Mouse (Mus musculus): ENCODE results near the gene Tnfaip3.
A peak's percentile ranks its signal among the peaks of the same experiment; 100 is the strongest.

Gene Tnfaip3

GRCm38 (mm10) chr10:19016823-19017471 lies 1.5 kb upstream of the Tnfaip3 start:
- DNase-seq (ENCODE audit: low read depth, low spot score) = no peak

GRCm38 (mm10) chr10:19014381-19015256 lies 838 bp downstream of the Tnfaip3 start:
- DNase-seq (ENCODE audit: low read depth, low spot score) = peak; percentile 30

- no peak for DNase-seq (ENCODE audit: low read depth, low spot score)
These were observed 2.1 kb downstream of the Tnfaip3 start for GRCm38 (mm10) chr10:19013351-19013750.

- DNase-seq (ENCODE audit: low read depth, low spot score) = no peak
These were observed 2.8 kb downstream of the Tnfaip3 start for GRCm38 (mm10) chr10:19012616-19013015.

GRCm38 (mm10) chr10:19011832-19012440 lies 3.5 kb downstream of the Tnfaip3 start:
- no peak for DNase-seq (ENCODE audit: low read depth, low spot score)

GRCm38 (mm10) chr10:19010414-19010813 lies 5.0 kb downstream of the Tnfaip3 start:
- no peak for DNase-seq (ENCODE audit: low read depth, low spot score)

- peak; percentile 72 for DNase-seq (ENCODE audit: low read depth, low spot score)
These were observed 6.2 kb downstream of the Tnfaip3 start for GRCm38 (mm10) chr10:19009186-19009672.

- no peak for DNase-seq (ENCODE audit: low read depth, low spot score)
These were observed 6.9 kb downstream of the Tnfaip3 start for GRCm38 (mm10) chr10:19008607-19008940.

GRCm38 (mm10) chr10:19007897-19008606 lies 7.4 kb downstream of the Tnfaip3 start:
- no peak for DNase-seq (ENCODE audit: low read depth, low spot score)

- no peak for DNase-seq (ENCODE audit: low read depth, low spot score)
These were observed 13.2 kb downstream of the Tnfaip3 start for GRCm38 (mm10) chr10:19002091-19002785.

- no peak for DNase-seq (ENCODE audit: low read depth, low spot score)
These were observed 16.0 kb downstream of the Tnfaip3 start for GRCm38 (mm10) chr10:18999427-18999826.

- DNase-seq (ENCODE audit: low read depth, low spot score) = no peak
These were observed 19.1 kb downstream of the Tnfaip3 start for GRCm38 (mm10) chr10:18996331-18996730.

GRCm38 (mm10) chr10:18995465-18996261 lies 19.8 kb downstream of the Tnfaip3 start:
- DNase-seq (ENCODE audit: low read depth, low spot score) = no peak

- DNase-seq (ENCODE audit: low read depth, low spot score) = no peak
These were observed 22.5 kb downstream of the Tnfaip3 start for GRCm38 (mm10) chr10:18992971-18993370.

- DNase-seq (ENCODE audit: low read depth, low spot score) = no peak
These were observed 24.4 kb downstream of the Tnfaip3 start for GRCm38 (mm10) chr10:18991057-18991456.

GRCm38 (mm10) chr10:18987907-18988199 lies 27.6 kb downstream of the Tnfaip3 start:
- DNase-seq (ENCODE audit: low read depth, low spot score) = no peak

- DNase-seq (ENCODE audit: low read depth, low spot score) = no peak
These were observed 28.2 kb downstream of the Tnfaip3 start for GRCm38 (mm10) chr10:18987046-18987906.

- no peak for DNase-seq (ENCODE audit: low read depth, low spot score)
These were observed 29.9 kb downstream of the Tnfaip3 start for GRCm38 (mm10) chr10:18985516-18985915.

- no peak for DNase-seq (ENCODE audit: low read depth, low spot score)
These were observed 31.9 kb downstream of the Tnfaip3 start for GRCm38 (mm10) chr10:18983514-18983913.

GRCm38 (mm10) chr10:18974486-18974885 lies 41.0 kb downstream of the Tnfaip3 start:
- DNase-seq (ENCODE audit: low read depth, low spot score) = no peak
